Mouse (Mus musculus) Patski (cell line): ENCODE results near the gene Ahcyl2. TPM values are rescaled to one million over a fixed set of nuclear protein-coding genes. Genes with fewer than 3 reads are reported as not detected.

ENCODE experiments used
- ATAC-seq: fragments of 100-300 bp; one replicate; pipeline ENCODE4 v1.8.0; 2021
- CTCF ChIA-PET: fragments of 350-600 bp; sonication (Branson Sonifier 250); formaldehyde crosslinking; loops from one replicate; lab custom pipeline; 2022; ENCODE audit warnings: inconsistent platforms; lab: Charles Lee
- POLR2A ChIA-PET: fragments of 350-600 bp; sonication (Branson Sonifier 250); formaldehyde crosslinking; loops from one replicate; lab custom pipeline; 2022; ENCODE audit warnings: antibody characterized with exemption, inconsistent platforms; lab: Charles Lee
- DNase-seq: peaks from one replicate; pipeline ENCODE4 v3.0.0-alpha.2; 2011; ENCODE audit warnings: low read depth, low spot score
- H3K27me3 ChIP-seq: fragments of 371-371 bp; one replicate; pipeline ENCODE4 v1.5.1; 2021
- CTCF ChIP-seq: fragments of 100-300 bp; IDR thresholded peaks from one replicate; pipeline ENCODE4 v1.5.1; 2021
- in situ Hi-C: fragments of 300-500 bp; cut with MboI; formaldehyde crosslinking; loops from 3 replicates; pipeline ENCODE4 v1.11.1; 2018; ENCODE audit warnings: low pct_unique_long_range_greater_than_20kb, mixed read lengths
- polyA plus RNA-seq: library from polyadenylated mRNA; unstranded; gene quantifications from one replicate; pipeline ENCODE4 v1.2.3, GENCODE M21; 2021

Gene Ahcyl2
- polyA plus RNA-seq, 1 experiment from 2014 or later, result 30.8 TPM

DNA sequence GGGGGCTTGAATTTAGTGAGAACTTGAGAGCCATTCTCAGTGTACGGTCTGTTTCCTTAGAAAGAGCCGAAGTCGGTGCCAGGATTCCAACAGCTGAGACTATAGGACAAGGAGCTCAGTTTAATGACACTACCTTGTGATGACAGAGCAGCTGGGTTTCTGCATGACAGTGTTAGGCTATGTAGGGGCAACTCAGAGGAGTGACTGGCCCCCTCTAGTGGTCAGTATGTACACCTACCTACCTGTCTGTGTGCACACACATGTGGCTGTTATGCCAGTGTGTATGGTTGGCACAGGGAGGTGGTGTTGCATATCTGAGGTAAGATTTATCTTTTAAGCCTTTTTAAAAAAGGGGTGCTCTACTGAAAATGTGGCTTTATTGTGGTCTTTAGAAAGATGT lies 92.4 kb downstream of the Ahcyl2 start:
- TF ChIP-seq CTCF, result peak; percentile 78
- ChIA-PET POLR2A (no interaction called here), CTCF (interaction anchor here (0.7 to 2.2 kb wide), 9 partner anchors 10 to 149 kb away, joined by 3 to 8 read pairs (median 4); no protein-coding TSS in a partner anchor)
- ATAC-seq (no peak), DNase-seq (no peak)
- in situ Hi-C loops, result no loop called here
- H3K27me3 ChIP-seq, result no peaks in the 10 kb centered on the region

- ChIA-PET CTCF (interaction anchor here (1.1 to 4.3 kb wide), 3 partner anchors 10 to 12 kb away, joined by 3 to 16 read pairs (median 5); no protein-coding TSS in a partner anchor), POLR2A (no interaction called here)
- H3K27me3 ChIP-seq, result no peaks in the 10 kb centered on the region
- DNase-seq (no peak), ATAC-seq (no peak)
- TF ChIP-seq CTCF, result no peak
- in situ Hi-C loops, result no loop called here
Measured at GRCm38 (mm10) chr6:29864926-29865325, 97.1 kb downstream of the Ahcyl2 start.

GRCm38 (mm10) chr6:29866935-29867724 lies 99.3 kb downstream of the Ahcyl2 start:
- no peak for TF ChIP-seq CTCF
- ChIA-PET CTCF (interaction anchor here (1.1 to 2.0 kb wide), 5 partner anchors 8 to 16 kb away, joined by 3 to 8 read pairs (median 4); no protein-coding TSS in a partner anchor), POLR2A (no interaction called here)
- no peaks in the 10 kb centered on the region for H3K27me3 ChIP-seq
- no peak for DNase-seq
- ATAC-seq, result no peak
- in situ Hi-C loops, result no loop called here

GRCm38 (mm10) chr6:29868341-29868895 lies 100.6 kb downstream of the Ahcyl2 start:
- no peaks in the 10 kb centered on the region for H3K27me3 ChIP-seq
- DNase-seq (no peak), ATAC-seq (no peak)
- no peak for TF ChIP-seq CTCF
- POLR2A ChIA-PET, result no interaction called here
- in situ Hi-C loops, result no loop called here
- CTCF ChIA-PET, result interaction anchor here (1.1 to 2.0 kb wide), 6 partner anchors 9 to 117 kb away, joined by 3 to 8 read pairs (median 4); no protein-coding TSS in a partner anchor

GRCm38 (mm10) chr6:29873654-29874053 lies 105.8 kb downstream of the Ahcyl2 start:
- no peak for TF ChIP-seq CTCF
- ChIA-PET CTCF (interaction anchor here (1.0 kb wide), 1 partner anchor 14 kb away, joined by 4 read pairs; no protein-coding TSS in a partner anchor), POLR2A (no interaction called here)
- ATAC-seq (no peak), DNase-seq (no peak)
- H3K27me3 ChIP-seq, result no peaks in the 10 kb centered on the region
- in situ Hi-C loops, result no loop called here

GRCm38 (mm10) chr6:29875576-29875975 lies 107.8 kb downstream of the Ahcyl2 start:
- in situ Hi-C loops, result no loop called here
- DNase-seq (no peak), ATAC-seq (no peak)
- no peak for TF ChIP-seq CTCF
- H3K27me3 ChIP-seq, result no peaks in the 10 kb centered on the region
- POLR2A ChIA-PET, result no interaction called here
- CTCF ChIA-PET, result interaction anchor here (1.0 to 1.3 kb wide), 2 partner anchors 12 to 14 kb away, joined by 3 to 5 read pairs; no protein-coding TSS in a partner anchor

DNA sequence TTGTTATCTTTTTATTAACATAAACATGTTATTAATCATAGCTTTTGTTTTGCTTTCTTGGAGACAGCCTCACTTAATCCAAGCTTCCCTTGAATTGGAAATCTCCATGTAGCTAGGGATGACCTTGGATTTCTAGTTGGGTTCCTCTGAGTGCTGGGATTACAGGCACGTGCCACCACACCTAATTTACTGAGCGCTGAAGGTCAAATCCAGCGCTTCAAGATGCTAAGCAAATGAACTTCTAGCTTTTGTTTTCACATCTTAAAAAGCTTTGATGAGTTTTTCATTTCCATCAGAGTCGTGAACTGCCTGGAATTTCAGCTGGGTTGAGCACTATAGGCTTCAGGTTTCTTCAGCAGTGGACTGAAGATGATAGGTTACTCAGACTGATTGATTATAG lies 109.0 kb downstream of the Ahcyl2 start:
- ATAC-seq (no peak), DNase-seq (no peak)
- in situ Hi-C loops, result no loop called here
- H3K27me3 ChIP-seq, result no peaks in the 10 kb centered on the region
- POLR2A ChIA-PET, result interaction anchor here (0.7 kb wide), 1 partner anchor 561 kb away, joined by 4 read pairs; no protein-coding TSS in a partner anchor
- TF ChIP-seq CTCF, result no peak
- CTCF ChIA-PET, result interaction anchor here (1.0 to 1.6 kb wide), 5 partner anchors 9 to 31 kb away, joined by 3 to 5 read pairs (median 3); no protein-coding TSS in a partner anchor

DNA sequence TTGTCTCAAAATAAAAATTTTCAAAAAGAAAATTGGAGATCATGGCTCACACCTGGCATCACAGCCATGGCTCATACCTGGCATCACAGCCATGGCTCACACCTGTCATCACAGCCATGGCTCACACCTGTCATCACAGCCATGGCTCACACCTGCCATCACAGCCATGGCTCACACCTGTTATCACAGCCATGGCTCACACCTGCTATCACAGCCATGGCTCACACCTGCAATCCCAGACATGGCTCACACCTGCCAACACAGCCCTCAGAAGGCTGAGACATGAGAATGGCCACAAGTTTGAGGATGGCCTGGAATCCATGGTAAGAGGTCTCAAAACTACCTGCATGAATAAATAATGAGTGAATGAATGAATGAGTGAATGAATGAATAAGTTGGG lies 111.8 kb downstream of the Ahcyl2 start:
- H3K27me3 ChIP-seq, result no peaks in the 10 kb centered on the region
- DNase-seq (no peak), ATAC-seq (no peak)
- in situ Hi-C loops, result no loop called here
- ChIA-PET POLR2A (no interaction called here), CTCF (no interaction called here)
- no peak for TF ChIP-seq CTCF

DNA sequence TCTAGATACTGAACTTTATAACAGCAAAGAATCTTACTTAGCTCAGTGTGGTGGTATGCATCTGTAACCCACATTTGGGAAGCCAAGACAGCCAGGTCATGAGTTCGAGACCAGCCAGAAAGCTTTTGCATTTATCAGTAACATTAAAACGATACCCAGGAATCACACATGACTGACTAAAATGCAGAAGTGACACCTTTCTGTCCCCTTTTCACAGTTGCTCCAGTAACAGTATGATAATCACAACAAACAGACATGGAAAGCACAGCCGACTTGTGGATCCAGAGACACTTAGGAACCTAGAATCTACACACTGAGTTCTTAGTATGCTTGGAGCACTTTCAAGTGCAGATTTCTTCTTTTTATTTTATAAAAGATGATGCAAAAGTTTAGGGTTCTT lies 113.0 kb downstream of the Ahcyl2 start:
- in situ Hi-C loops, result no loop called here
- TF ChIP-seq CTCF, result no peak
- no peaks in the 10 kb centered on the region for H3K27me3 ChIP-seq
- ChIA-PET CTCF (interaction anchor here (2.3 kb wide), 1 partner anchor 19 kb away, joined by 6 read pairs; no protein-coding TSS in a partner anchor), POLR2A (no interaction called here)
- no peak for ATAC-seq
- no peak for DNase-seq

- ChIA-PET CTCF (interaction anchor here (2.3 kb wide), 1 partner anchor 20 kb away, joined by 6 read pairs; no protein-coding TSS in a partner anchor), POLR2A (interaction anchor here (0.9 kb wide), 1 partner anchor 9 kb away, joined by 3 read pairs; no protein-coding TSS in a partner anchor)
- TF ChIP-seq CTCF, result no peak
- in situ Hi-C loops, result no loop called here
- ATAC-seq (no peak), DNase-seq (no peak)
- H3K27me3 ChIP-seq, result no peaks in the 10 kb centered on the region
Measured at GRCm38 (mm10) chr6:29881936-29882335, 114.1 kb downstream of the Ahcyl2 start.
